Mouse (Mus musculus): ENCODE results near the gene Gpr83.

GRCm38 (mm10) chr9:14887787-14888382 lies 27.9 kb downstream of the Gpr83 start:
- TF ChIP-seq GATA1 (IDR thresholded peaks at IDR 0.05; ENCODE audit: low read length) (no peak), TAL1 (IDR thresholded peaks at IDR 0.05; ENCODE audit: low read length) (no peak)
